Mouse (Mus musculus) E14TG2a.4 (cell line): ENCODE measurements around the gene Cox7a2l.

Experiments used
- CTCF ChIP-seq: conservative IDR thresholded peaks from 2 replicates; pipeline ENCODE4 v1.5.1; 2014; ENCODE audit warnings: low read length
- NANOG ChIP-seq: IDR thresholded peaks from 2 replicates; pipeline ENCODE4 v1.6.1; 2014; ENCODE audit warnings: borderline replicate concordance, low read length, mixed read lengths
- POU5F1 ChIP-seq: IDR thresholded peaks from 2 replicates; pipeline ENCODE4 v1.6.1; 2014; ENCODE audit warnings: low read length, borderline replicate concordance

- TF ChIP-seq CTCF (no peak), NANOG (no peak), POU5F1 (no peak)
Observed at GRCm38 (mm10) chr17:83545756-83546742, 28.9 kb upstream of the Cox7a2l start.
